Mouse (Mus musculus): Measurements from ENCODE around the gene Gm20388. TPM values are rescaled to one million over a fixed set of nuclear protein-coding genes. Genes with fewer than 3 reads are reported as not detected.

Gene Gm20388
- total and polyA plus RNA-seq, 2 experiments from 2014 or later: 51.3 TPM; not detected in 1

DNA sequence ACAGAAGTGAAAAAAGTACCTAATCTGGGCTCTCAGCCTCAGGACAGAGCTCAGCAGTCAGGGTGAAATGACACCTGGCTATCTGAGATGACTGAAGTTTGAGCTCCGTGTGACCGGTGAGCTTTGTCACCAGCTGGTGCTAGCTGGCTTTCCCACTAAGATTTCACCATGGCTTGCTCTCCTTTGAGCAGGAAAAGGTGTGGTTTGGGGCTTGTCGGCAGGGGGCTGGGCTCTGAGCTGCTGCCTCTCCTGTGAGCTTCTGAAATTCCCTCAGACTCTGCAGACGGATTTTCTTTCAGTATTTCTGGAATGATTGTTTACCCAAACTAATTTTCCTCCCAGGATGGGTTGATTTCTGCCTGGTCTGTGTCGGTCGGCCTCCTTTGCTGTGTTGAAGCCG is 4395.9 kb downstream of the Gm20388 start:
- WGBS: 58% methylated on average over 7 of the region's 7 CpGs
- H3K4me1 ChIP-seq (ENCODE audit: insufficient read depth): no peaks in the 10 kb centered on the region
- H3K9me3 ChIP-seq (ENCODE audit: low read length): no peaks in the 10 kb centered on the region
- H3K9ac ChIP-seq: no peak overlapping the region
- no peak for DNase-seq
- H3K4me2 ChIP-seq (ENCODE audit: low read depth): no peak overlapping the region
- no peaks in the 10 kb centered on the region for H3K27me3 ChIP-seq (ENCODE audit: insufficient read depth, low read length)
- H3K36me3 ChIP-seq (ENCODE audit: insufficient read depth): peaks cover 11% of the 10 kb centered on the region
- no peak for ATAC-seq
- H3K4me3 ChIP-seq (ENCODE audit: low read depth, low read length): no peak overlapping the region
- no peak for TF ChIP-seq CTCF (IDR thresholded peaks at IDR 0.05; ENCODE audit: low read depth)
- H3K27ac ChIP-seq (ENCODE audit: low read depth, low read length): peak overlapping the region; percentile 15; the same call in 1 of the 2 replicates

DNA sequence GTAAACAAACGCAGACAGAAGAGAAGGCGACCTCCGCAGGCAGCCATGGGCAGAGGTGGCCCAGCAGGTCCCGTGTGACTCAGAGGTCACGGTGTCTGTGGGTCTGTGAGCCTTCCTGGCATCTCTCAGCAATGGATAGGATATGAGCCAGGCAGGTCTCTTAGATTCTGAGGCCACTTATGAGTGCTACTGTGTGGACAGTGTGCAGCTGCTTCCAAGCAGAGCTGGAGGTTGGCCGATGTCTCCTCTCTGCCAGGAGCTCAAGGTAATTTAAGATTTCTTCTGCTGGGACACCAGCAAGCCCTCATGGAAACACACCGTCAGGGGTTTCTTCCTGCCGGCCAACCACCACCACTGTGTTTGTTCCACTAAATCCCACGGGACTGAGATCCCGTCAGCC is 4397.1 kb downstream of the Gm20388 start:
- TF ChIP-seq CTCF (IDR thresholded peaks at IDR 0.05; ENCODE audit: low read depth): no peak
- Histone ChIP-seq H3K27ac (ENCODE audit: low read depth, low read length) (no peak overlapping the region), H3K36me3 (ENCODE audit: insufficient read depth) (peaks cover 11% of the 10 kb centered on the region), H3K9me3 (ENCODE audit: low read length) (no peaks in the 10 kb centered on the region), H3K4me1 (ENCODE audit: insufficient read depth) (no peaks in the 10 kb centered on the region), H3K4me3 (ENCODE audit: low read depth, low read length) (no peak overlapping the region), H3K9ac (no peak overlapping the region), H3K4me2 (ENCODE audit: low read depth) (no peak overlapping the region), H3K27me3 (ENCODE audit: insufficient read depth, low read length) (no peaks in the 10 kb centered on the region)
- ATAC-seq (no peak), DNase-seq (no peak)
- WGBS: 90% methylated on average over 10 of the region's 10 CpGs

DNA sequence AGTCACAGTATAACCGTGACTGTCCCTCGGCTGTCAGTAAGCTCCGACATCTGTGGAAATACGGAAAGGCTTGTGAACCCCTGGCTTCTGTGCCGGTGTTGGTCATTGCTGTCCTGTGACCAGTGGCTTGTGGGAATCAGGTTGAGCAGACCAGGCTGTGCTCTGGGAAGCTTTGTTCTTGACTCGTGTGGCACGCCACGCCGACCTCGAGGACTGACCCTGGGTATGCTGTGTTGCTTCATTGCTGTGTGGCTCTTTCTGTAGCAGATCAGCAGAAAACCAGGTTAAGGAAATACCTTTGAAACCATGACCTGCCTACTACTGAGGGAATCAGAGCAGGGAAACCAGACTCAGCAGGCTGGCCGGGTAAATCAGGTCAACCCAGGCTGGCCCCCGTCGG is 4399.9 kb downstream of the Gm20388 start:
- H3K4me1 ChIP-seq (ENCODE audit: insufficient read depth): peaks cover 7% of the 10 kb centered on the region; the same call in 1 of the 2 replicates
- H3K27me3 ChIP-seq (ENCODE audit: insufficient read depth, low read length): no peaks in the 10 kb centered on the region
- peaks cover 8% of the 10 kb centered on the region for H3K36me3 ChIP-seq (ENCODE audit: insufficient read depth)
- WGBS: 91% methylated on average over 13 of the region's 13 CpGs
- H3K27ac ChIP-seq (ENCODE audit: low read depth, low read length): no peak overlapping the region
- no peak overlapping the region for H3K4me2 ChIP-seq (ENCODE audit: low read depth)
- TF ChIP-seq CTCF (IDR thresholded peaks at IDR 0.05; ENCODE audit: low read depth): no peak
- H3K9ac ChIP-seq: no peak overlapping the region
- H3K4me3 ChIP-seq (ENCODE audit: low read depth, low read length): no peak overlapping the region
- DNase-seq (no peak), ATAC-seq (no peak)
- no peaks in the 10 kb centered on the region for H3K9me3 ChIP-seq (ENCODE audit: low read length)

DNA sequence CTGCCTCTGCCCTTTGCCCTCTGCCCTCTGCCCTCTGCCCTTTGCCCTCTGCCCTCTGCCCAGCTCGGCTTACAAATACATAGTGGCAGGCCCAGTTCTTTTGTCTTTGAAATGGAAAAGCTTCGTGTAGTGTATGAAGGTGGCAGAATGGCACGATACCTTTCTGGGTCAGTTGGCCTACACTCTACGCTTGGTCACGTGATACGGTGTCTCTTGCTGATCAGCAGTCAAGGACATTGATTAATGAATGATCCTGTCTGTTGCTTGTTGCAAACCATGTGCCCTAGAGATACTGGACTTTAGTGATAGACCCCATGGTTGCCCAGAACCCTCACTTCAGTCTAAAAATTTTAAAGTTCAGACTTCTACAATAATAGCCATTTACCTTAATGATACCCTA is 4400.5 kb downstream of the Gm20388 start:
- no peak overlapping the region for H3K27ac ChIP-seq (ENCODE audit: low read depth, low read length)
- peaks cover 2% of the 10 kb centered on the region for H3K36me3 ChIP-seq (ENCODE audit: insufficient read depth)

DNA sequence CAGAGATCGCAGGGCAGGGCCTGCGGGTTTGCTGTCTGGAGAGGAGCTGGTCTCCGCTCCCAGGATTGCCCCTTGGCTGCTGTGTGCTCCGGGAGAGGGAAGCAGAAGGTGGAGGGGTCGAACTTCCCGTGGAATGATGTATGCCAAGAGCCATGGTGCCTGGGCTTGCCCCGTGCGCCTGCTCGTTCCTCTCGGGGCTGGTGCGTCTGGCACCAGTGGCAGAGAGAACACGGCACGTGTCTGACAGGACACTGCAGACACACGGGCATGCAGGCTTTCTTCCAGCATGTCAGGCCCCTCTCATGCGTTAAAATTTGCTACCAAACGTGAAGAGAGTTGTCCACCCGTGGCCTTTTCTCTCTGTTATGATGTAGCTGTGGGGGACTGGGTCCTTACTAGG is 4401.1 kb downstream of the Gm20388 start:
- whole genome bisulfite sequencing: 88% methylated on average over 17 of the region's 17 CpGs
- H3K36me3 ChIP-seq (ENCODE audit: insufficient read depth): no peaks in the 10 kb centered on the region; the same call in 1 of the 2 replicates

More for the DNA sequence above, 4400.5 kb downstream of the Gm20388 start:
- WGBS: 87% methylated on average over 6 of the region's 6 CpGs
- Histone ChIP-seq H3K4me1 (ENCODE audit: insufficient read depth) (peaks cover 7% of the 10 kb centered on the region; the same call in 1 of the 2 replicates), H3K4me3 (ENCODE audit: low read depth, low read length) (no peak overlapping the region), H3K9ac (no peak overlapping the region), H3K9me3 (ENCODE audit: low read length) (no peaks in the 10 kb centered on the region), H3K4me2 (ENCODE audit: low read depth) (no peak overlapping the region), H3K27me3 (ENCODE audit: insufficient read depth, low read length) (no peaks in the 10 kb centered on the region)
- no peak for TF ChIP-seq CTCF (IDR thresholded peaks at IDR 0.05; ENCODE audit: low read depth)
- DNase-seq: no peak
- ATAC-seq: no peak

DNA sequence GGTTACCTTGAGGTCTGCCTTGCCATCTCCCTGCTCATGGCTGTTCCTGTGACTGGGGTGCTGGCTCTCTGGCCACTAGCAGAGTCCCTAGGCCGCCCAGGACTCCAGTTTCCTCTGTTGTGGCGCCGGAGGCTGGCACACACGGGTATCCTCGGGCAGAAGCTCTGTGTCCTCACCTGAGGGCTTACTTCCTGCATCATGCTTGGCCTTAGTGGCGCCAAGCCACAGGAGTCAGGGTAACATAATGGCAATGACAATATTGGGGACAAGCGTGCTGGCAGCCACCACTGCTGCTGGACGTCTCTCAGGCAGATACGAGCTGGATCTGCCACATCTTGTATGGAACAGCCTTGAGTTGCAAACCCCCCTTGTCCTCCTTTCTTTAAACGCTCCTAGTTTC is 4401.6 kb downstream of the Gm20388 start:
- TF ChIP-seq CTCF (IDR thresholded peaks at IDR 0.05; ENCODE audit: low read depth): no peak
- no peak for DNase-seq
- no peak overlapping the region for H3K9ac ChIP-seq
- H3K27ac ChIP-seq (ENCODE audit: low read depth, low read length): no peak overlapping the region
- H3K36me3 ChIP-seq (ENCODE audit: insufficient read depth): no peaks in the 10 kb centered on the region; the same call in 1 of the 2 replicates
- H3K4me1 ChIP-seq (ENCODE audit: insufficient read depth): peaks cover 17% of the 10 kb centered on the region
- no peaks in the 10 kb centered on the region for H3K9me3 ChIP-seq (ENCODE audit: low read length)
- no peak for ATAC-seq
- H3K27me3 ChIP-seq (ENCODE audit: insufficient read depth, low read length): no peaks in the 10 kb centered on the region
- WGBS: 92% methylated on average over 10 of the region's 10 CpGs
- no peak overlapping the region for H3K4me3 ChIP-seq (ENCODE audit: low read depth, low read length)
- no peak overlapping the region for H3K4me2 ChIP-seq (ENCODE audit: low read depth)

More for the DNA sequence above, 4401.1 kb downstream of the Gm20388 start:
- Histone ChIP-seq H3K4me1 (ENCODE audit: insufficient read depth) (peaks cover 13% of the 10 kb centered on the region; the same call in 1 of the 2 replicates), H3K9me3 (ENCODE audit: low read length) (no peaks in the 10 kb centered on the region), H3K4me3 (ENCODE audit: low read depth, low read length) (no peak overlapping the region), H3K9ac (no peak overlapping the region), H3K4me2 (ENCODE audit: low read depth) (no peak overlapping the region), H3K27me3 (ENCODE audit: insufficient read depth, low read length) (no peaks in the 10 kb centered on the region), H3K27ac (ENCODE audit: low read depth, low read length) (no peak overlapping the region)
- no peak for TF ChIP-seq CTCF (IDR thresholded peaks at IDR 0.05; ENCODE audit: low read depth)
- DNase-seq (no peak), ATAC-seq (no peak)

DNA sequence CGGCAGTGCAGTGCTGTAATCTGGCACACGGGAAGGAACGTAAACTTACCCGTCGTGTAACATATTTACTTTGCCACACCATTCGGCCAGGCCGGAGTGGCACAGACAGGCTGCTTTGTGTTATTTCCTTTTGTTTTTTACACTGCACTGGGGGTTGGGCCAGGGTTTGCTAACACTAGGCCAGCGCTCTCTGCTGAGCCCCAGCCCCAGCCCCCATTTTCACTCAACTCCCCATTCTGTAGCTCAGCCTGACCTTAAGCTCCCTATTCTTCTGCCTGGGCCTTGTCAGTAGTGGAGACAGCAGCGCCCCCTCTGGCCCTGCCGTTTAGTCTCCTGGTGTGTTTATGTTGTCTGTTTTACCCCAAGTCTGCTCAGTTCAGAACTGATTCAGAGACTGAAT is 4404.2 kb downstream of the Gm20388 start:
- peak overlapping the region; percentile 40 for H3K27ac ChIP-seq (ENCODE audit: low read depth, low read length)
- H3K9me3 ChIP-seq (ENCODE audit: low read length): no peaks in the 10 kb centered on the region
- no peak overlapping the region for H3K9ac ChIP-seq
- 12% methylated on average over 10 of the region's 10 CpGs for WGBS
- H3K36me3 ChIP-seq (ENCODE audit: insufficient read depth): no peaks in the 10 kb centered on the region; the same call in 1 of the 2 replicates
- H3K4me3 ChIP-seq (ENCODE audit: low read depth, low read length): no peak overlapping the region
- DNase-seq: no peak
- peaks cover 20% of the 10 kb centered on the region for H3K4me1 ChIP-seq (ENCODE audit: insufficient read depth)
- peak; percentile 61 for TF ChIP-seq CTCF (IDR thresholded peaks at IDR 0.05; ENCODE audit: low read depth)
- peak; percentile 52; the same call in 1 of the 2 replicates for ATAC-seq
- H3K27me3 ChIP-seq (ENCODE audit: insufficient read depth, low read length): no peaks in the 10 kb centered on the region
- no peak overlapping the region for H3K4me2 ChIP-seq (ENCODE audit: low read depth)

All from forebrain, postnatal 0 days (tissue).